Mouse (Mus musculus): ENCODE data around the gene Slc27a3. TPM values are rescaled to one million over a fixed set of nuclear protein-coding genes. Genes with fewer than 3 reads are reported as not detected.
A peak's percentile ranks its signal among the peaks of the same experiment; 100 is the strongest.

The Slc27a3 gene
- polyA plus RNA-seq, 1 experiment, result 0.08 TPM

DNA sequence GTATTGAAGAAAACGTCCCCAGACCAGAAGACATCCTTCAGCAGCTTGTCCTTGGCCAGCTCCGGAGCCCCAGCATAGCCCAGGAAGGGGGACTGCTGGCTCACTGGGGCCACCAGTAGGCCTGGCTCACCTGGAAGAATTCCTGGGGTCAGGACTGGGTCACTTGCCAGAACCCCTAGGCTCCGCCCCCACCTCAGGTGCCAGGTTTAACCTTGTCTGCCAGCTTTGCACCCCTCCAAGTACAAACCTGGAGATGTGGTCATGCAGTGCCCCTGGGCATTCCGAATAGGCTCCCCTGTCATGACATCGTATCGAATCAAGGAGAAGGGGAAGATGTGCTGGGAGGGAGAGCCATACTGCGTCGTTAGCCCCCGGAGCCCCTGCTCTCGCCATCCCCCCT, 2.9 kb downstream of the Slc27a3 start:
- peaks cover 6% of the 10 kb centered on the region for H3K4me1 ChIP-seq (ENCODE audit: control insufficient read depth)
- peaks cover 34% of the 10 kb centered on the region for H3K27me3 ChIP-seq (ENCODE audit: control insufficient read depth)
- H3K36me3 ChIP-seq (ENCODE audit: control insufficient read depth), result peaks cover 11% of the 10 kb centered on the region
- TF ChIP-seq TAL1 (IDR thresholded peaks at IDR 0.05; ENCODE audit: low read length) (no peak), GATA1 (IDR thresholded peaks at IDR 0.05; ENCODE audit: low read length) (no peak)
- no peaks in the 10 kb centered on the region for H3K9me3 ChIP-seq (ENCODE audit: control insufficient read depth, low read length)
- no peak overlapping the region for H3K4me3 ChIP-seq (replicated peaks)

DNA sequence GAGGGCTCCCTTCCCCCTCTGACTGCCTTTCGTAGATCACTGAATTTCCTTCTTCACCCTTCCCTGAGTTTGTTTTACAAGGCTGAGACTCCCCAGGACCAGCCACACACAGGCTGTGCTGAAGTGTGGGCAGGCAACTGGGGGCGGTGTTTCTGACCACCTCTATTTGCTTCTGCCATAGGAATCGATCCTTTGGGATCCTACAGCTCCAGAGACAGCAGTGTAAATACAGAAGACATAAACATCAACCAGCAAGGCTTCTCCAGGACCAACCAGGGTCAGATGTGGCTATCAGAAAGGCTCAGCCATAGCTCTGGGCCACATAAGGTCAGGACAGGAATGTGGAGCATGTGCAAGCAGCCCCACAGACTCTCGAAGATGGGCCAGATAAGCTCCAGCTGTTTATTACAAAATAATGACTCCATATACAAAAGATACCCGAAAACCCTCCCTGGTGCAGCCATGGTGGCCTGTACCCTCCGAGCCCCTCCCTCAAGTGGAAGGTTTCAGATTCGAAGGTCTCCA, 4.8 kb downstream of the Slc27a3 start:
- H3K4me1 ChIP-seq (ENCODE audit: control insufficient read depth), result peaks cover 6% of the 10 kb centered on the region
- no peaks in the 10 kb centered on the region for H3K36me3 ChIP-seq (ENCODE audit: control insufficient read depth)
- no peak for TF ChIP-seq TAL1 (IDR thresholded peaks at IDR 0.05; ENCODE audit: low read length)
- TF ChIP-seq GATA1 (IDR thresholded peaks at IDR 0.05; ENCODE audit: low read length), result 0 out of 2 replicates have a peak, but pooled peaks have one; percentile 12
- H3K4me3 ChIP-seq (replicated peaks), result no peak overlapping the region
- H3K27me3 ChIP-seq (ENCODE audit: control insufficient read depth), result peaks cover 25% of the 10 kb centered on the region
- H3K9me3 ChIP-seq (ENCODE audit: control insufficient read depth, low read length), result no peaks in the 10 kb centered on the region

DNA sequence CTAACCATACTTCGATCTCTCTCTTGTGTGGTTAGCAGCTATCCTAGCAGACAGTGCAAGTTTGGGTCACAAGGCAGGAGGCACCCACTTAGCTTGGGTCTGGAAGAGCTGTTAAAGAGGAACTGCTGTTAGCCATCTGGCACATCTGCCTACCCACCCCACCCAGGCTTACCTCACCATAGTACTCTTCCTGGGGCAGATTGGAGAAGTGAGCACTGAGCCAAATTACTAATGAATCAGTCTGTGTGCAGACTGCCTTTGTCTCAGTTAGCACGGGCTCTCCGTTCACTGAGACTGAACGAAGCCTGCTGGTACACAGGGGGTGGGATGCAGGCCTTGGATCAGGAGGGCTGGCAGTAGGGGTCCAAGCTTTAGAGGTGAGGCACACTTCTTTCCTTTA, 6.0 kb downstream of the Slc27a3 start:
- Histone ChIP-seq H3K36me3 (ENCODE audit: control insufficient read depth) (no peaks in the 10 kb centered on the region), H3K4me1 (ENCODE audit: control insufficient read depth) (no peaks in the 10 kb centered on the region; the same call in 1 of the 2 replicates), H3K4me3 (replicated peaks) (no peak overlapping the region), H3K9me3 (ENCODE audit: control insufficient read depth, low read length) (no peaks in the 10 kb centered on the region), H3K27me3 (ENCODE audit: control insufficient read depth) (peaks cover 13% of the 10 kb centered on the region)
- TF ChIP-seq GATA1 (IDR thresholded peaks at IDR 0.05; ENCODE audit: low read length), result no peak
- TF ChIP-seq TAL1 (IDR thresholded peaks at IDR 0.05; ENCODE audit: low read length), result no peak

DNA sequence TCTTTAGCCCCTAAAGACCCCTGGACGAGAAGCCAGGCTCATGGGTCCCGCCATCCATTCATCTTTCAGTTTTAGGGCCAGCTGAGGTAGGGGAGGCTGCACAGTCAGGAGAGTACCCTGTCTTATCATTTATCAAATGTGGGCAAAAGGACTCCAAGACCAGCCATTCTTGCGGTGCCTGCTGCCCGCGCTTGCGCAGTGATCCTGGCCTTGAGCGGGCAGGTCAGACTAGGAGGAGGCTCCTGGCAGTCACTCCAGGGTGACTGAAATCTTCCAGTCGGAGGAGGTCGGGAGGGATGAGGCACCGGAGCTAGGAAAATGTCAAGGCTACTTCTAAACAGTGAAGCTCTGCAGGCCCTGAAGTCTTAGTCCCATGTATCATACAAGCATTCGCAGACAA, 8.0 kb downstream of the Slc27a3 start:
- Histone ChIP-seq H3K27me3 (ENCODE audit: control insufficient read depth) (no peaks in the 10 kb centered on the region), H3K36me3 (ENCODE audit: control insufficient read depth) (no peaks in the 10 kb centered on the region), H3K4me1 (ENCODE audit: control insufficient read depth) (no peaks in the 10 kb centered on the region; the same call in 1 of the 2 replicates), H3K9me3 (ENCODE audit: control insufficient read depth, low read length) (no peaks in the 10 kb centered on the region), H3K4me3 (replicated peaks) (no peak overlapping the region)
- TF ChIP-seq TAL1 (IDR thresholded peaks at IDR 0.05; ENCODE audit: low read length) (no peak), GATA1 (IDR thresholded peaks at IDR 0.05; ENCODE audit: low read length) (no peak)

DNA sequence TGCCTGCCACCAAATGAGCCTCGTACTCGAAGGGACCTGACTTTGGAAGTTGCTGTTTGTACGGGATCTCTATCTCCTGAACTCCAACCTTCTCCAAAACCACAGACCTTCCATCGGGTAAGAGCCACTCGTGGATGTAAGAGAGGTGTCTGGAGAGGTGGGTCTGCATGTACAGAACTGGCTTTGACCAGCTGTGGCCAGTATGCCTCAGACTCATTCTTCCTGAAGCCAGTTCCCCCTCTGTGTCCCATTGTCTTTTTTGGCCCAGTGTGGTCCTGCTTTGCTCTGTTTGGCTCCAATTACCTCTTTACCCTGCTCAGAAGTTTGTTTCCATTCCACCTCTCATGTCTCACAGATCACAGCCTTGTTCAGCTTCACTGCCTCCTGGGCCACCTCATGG, 11.2 kb downstream of the Slc27a3 start:
- no peak overlapping the region for H3K4me3 ChIP-seq (replicated peaks)
- H3K9me3 ChIP-seq (ENCODE audit: control insufficient read depth, low read length), result no peaks in the 10 kb centered on the region
- no peaks in the 10 kb centered on the region for H3K27me3 ChIP-seq (ENCODE audit: control insufficient read depth)
- H3K36me3 ChIP-seq (ENCODE audit: control insufficient read depth), result no peaks in the 10 kb centered on the region
- TF ChIP-seq TAL1 (IDR thresholded peaks at IDR 0.05; ENCODE audit: low read length), result no peak
- no peak for TF ChIP-seq GATA1 (IDR thresholded peaks at IDR 0.05; ENCODE audit: low read length)
- H3K4me1 ChIP-seq (ENCODE audit: control insufficient read depth), result peaks cover 8% of the 10 kb centered on the region

DNA sequence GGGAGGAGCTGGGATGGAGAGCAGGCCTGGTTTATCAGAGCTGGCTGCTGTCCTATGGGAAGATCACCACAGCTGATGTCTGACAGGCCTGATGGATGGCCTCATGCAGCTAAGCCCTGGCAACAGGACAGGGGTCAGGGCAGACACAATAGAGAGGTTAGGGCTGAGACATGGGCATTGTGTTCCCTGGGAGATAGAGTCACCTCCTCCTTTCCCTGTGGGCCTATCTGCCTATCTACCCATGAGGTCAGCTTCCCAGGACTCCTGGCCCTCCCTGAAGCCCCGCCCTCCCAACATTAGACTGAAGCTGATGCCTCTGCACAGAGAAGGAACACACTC, 13.5 kb downstream of the Slc27a3 start:
- Histone ChIP-seq H3K27me3 (ENCODE audit: control insufficient read depth) (no peaks in the 10 kb centered on the region), H3K4me3 (replicated peaks) (no peak overlapping the region), H3K36me3 (ENCODE audit: control insufficient read depth) (no peaks in the 10 kb centered on the region), H3K9me3 (ENCODE audit: control insufficient read depth, low read length) (no peaks in the 10 kb centered on the region), H3K4me1 (ENCODE audit: control insufficient read depth) (peaks cover 8% of the 10 kb centered on the region)
- no peak for TF ChIP-seq TAL1 (IDR thresholded peaks at IDR 0.05; ENCODE audit: low read length)
- TF ChIP-seq GATA1 (IDR thresholded peaks at IDR 0.05; ENCODE audit: low read length), result no peak

GRCm38 (mm10) chr3:90375562-90376246, 14.0 kb downstream of the Slc27a3 start:
- no peak for TF ChIP-seq TAL1 (IDR thresholded peaks at IDR 0.05; ENCODE audit: low read length)
- H3K9me3 ChIP-seq (ENCODE audit: control insufficient read depth, low read length), result no peaks in the 10 kb centered on the region
- H3K36me3 ChIP-seq (ENCODE audit: control insufficient read depth), result no peaks in the 10 kb centered on the region
- H3K4me3 ChIP-seq (replicated peaks), result no peak overlapping the region
- H3K4me1 ChIP-seq (ENCODE audit: control insufficient read depth), result peaks cover 8% of the 10 kb centered on the region
- H3K27me3 ChIP-seq (ENCODE audit: control insufficient read depth), result no peaks in the 10 kb centered on the region

DNA sequence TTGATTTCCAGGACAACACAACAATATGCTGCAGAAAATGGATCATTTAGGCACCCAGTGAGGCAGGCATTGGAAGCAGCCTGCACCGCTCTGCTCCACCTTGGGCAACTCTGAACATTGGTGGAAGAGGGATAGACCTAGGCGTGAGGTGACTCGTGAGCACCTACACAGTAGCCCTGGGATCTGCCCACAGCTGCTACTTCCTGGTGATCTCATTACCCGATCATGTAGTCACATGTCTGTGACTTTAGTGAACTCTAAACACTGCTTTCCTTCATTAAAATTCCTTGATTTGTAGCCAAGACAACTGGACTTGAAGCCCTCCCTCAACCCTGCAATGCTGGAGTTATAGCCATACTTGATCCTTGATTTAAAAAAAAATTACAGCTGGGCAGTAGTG, 15.4 kb downstream of the Slc27a3 start:
- Histone ChIP-seq H3K4me3 (replicated peaks) (no peak overlapping the region), H3K4me1 (ENCODE audit: control insufficient read depth) (peaks cover 8% of the 10 kb centered on the region), H3K36me3 (ENCODE audit: control insufficient read depth) (no peaks in the 10 kb centered on the region), H3K27me3 (ENCODE audit: control insufficient read depth) (no peaks in the 10 kb centered on the region), H3K9me3 (ENCODE audit: control insufficient read depth, low read length) (no peaks in the 10 kb centered on the region)
- TF ChIP-seq GATA1 (IDR thresholded peaks at IDR 0.05; ENCODE audit: low read length) (no peak), TAL1 (IDR thresholded peaks at IDR 0.05; ENCODE audit: low read length) (no peak)

DNA sequence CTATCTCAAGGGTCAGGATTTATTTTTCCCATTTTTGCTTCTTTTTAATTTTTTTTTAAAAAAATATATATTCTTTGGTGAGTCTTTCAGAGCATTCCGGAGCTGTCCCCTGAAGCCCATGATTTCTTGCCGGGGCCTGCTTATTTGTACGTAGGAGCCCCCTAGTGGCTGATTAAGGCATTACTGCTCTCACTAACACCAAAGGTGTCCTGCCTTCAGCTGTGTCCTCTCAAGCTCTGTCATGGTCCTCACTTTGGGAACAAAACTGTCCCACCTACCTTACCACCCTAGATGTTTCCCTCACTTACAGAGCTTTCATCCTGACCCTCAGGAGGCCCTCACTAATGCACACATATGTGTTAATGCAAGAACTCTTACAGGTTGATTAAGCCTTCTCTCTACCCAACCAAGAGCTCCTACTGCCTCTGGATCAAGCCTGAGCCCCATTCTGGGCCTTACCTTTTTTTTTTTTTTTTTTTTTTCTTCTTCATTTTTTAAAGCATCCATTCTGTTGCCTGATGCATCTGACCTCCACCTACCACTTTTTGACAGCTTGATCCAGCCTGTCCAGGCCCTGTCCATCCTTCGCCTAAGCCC, 16.2 kb downstream of the Slc27a3 start:
- no peaks in the 10 kb centered on the region for H3K9me3 ChIP-seq (ENCODE audit: control insufficient read depth, low read length)
- no peak overlapping the region for H3K4me3 ChIP-seq (replicated peaks)
- H3K27me3 ChIP-seq (ENCODE audit: control insufficient read depth), result no peaks in the 10 kb centered on the region
- H3K4me1 ChIP-seq (ENCODE audit: control insufficient read depth), result peaks cover 8% of the 10 kb centered on the region
- TF ChIP-seq TAL1 (IDR thresholded peaks at IDR 0.05; ENCODE audit: low read length), result no peak
- no peak for TF ChIP-seq GATA1 (IDR thresholded peaks at IDR 0.05; ENCODE audit: low read length)
- H3K36me3 ChIP-seq (ENCODE audit: control insufficient read depth), result no peaks in the 10 kb centered on the region

Data from erythroblast, embryonic 14.5 days (primary cell).